Mouse (Mus musculus) heart, embryonic 13.5 days (tissue): Measurements from ENCODE around the gene Ptger2. TPM values are rescaled to one million over a fixed set of nuclear protein-coding genes. Genes with fewer than 3 reads are reported as not detected.

Experiments
- ATAC-seq: fragments of 200-750 bp; cut with Nextera tagmentation; 2 replicates; pipeline ENCODE4 v1.8.0; 2017; ENCODE audit warnings: moderate TSS enrichment; ENCODE audit not compliant: insufficient number of reproducible peaks, low FRiP score, low TSS enrichment; ENCODE audit errors: extremely low read depth
- H3K27ac ChIP-seq: fragments of 300-500 bp; sonication (generic); replicated peaks from 2 replicates; pipeline ENCODE4 v1.5.1; 2015; ENCODE audit warnings: moderate library complexity, mild to moderate bottlenecking, inconsistent platforms
- H3K27me3 ChIP-seq: fragments of 300-500 bp; sonication (generic); replicated peaks from 2 replicates; pipeline ENCODE4 v1.6.1; 2015; ENCODE audit warnings: mild to moderate bottlenecking, inconsistent platforms
- H3K36me3 ChIP-seq: fragments of 300-500 bp; sonication (generic); 2 replicates; pipeline ENCODE4 v1.6.1; 2015; ENCODE audit warnings: mild to moderate bottlenecking, inconsistent platforms
- H3K4me1 ChIP-seq: fragments of 300-500 bp; sonication (generic); 2 replicates; pipeline ENCODE4 v1.6.1; 2015; ENCODE audit warnings: inconsistent platforms
- H3K4me2 ChIP-seq: fragments of 300-500 bp; sonication (generic); 2 replicates; pipeline ENCODE4 v1.6.1; 2015; ENCODE audit warnings: inconsistent platforms, mild to moderate bottlenecking, moderate library complexity
- H3K4me3 ChIP-seq: fragments of 300-500 bp; sonication (generic); 2 replicates; pipeline ENCODE4 v1.5.1; 2015; ENCODE audit warnings: moderate library complexity, mild to moderate bottlenecking, inconsistent platforms
- H3K9ac ChIP-seq: fragments of 300-500 bp; sonication (generic); 2 replicates; pipeline ENCODE4 v1.6.1; 2015; ENCODE audit warnings: inconsistent platforms, mild to moderate bottlenecking, moderate library complexity
- H3K9me3 ChIP-seq: fragments of 300-500 bp; sonication (generic); 2 replicates; pipeline ENCODE4 v1.6.1; 2016; ENCODE audit warnings: inconsistent platforms
- WGBS: fragments of 180-500 bp; shearing (Covaris S2); methylation state at CpG from one replicate; pipeline ENCODE4 v1.1.7; 2015; ENCODE audit warnings: mixed read lengths; 5-methylcytosine and 5-hydroxymethylcytosine counted together
- polyA plus RNA-seq: library from polyadenylated mRNA; unstranded; fragments of >200 nt; fragmentation: Nextera tagmentation; extraction: Ambion mirVana; gene quantifications from 2 replicates; pipeline ENCODE4 v1.2.1, GENCODE M21; 2015

The Ptger2 gene
- polyA plus RNA-seq, 1 experiment from 2014 or later = 0.12 TPM

DNA sequence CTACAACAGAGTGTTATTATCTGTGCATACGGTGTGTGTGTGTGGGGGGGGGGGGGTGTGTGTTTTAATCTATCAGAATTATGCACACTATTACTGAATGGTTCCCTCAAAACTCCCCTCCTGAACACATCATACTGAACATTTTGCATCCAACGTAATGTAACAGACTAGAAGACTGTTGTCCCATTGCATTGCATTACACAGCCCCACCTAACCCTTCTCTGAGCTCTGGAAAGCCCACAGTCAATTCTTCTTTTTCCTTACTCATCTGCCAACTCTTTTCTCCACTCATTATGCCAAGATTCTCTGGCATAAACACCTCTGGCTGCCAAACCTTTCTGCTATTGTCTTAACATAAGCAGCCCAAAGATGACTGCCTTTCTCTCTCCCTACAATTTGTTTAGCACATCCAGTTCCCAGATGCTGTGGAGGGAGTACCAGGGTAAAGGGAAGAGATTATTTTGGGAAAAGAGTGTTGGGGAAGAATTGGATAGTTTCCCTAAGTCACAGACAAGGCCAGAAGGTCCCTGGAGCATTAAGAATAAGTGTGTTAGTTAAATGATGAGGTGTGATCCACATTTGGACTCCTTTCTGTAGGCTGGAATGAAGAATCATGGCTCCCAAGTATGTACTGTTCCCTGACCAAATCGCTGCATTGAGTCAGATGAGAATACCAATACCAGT lies 12.2 kb downstream of the Ptger2 start:
- Histone ChIP-seq H3K27ac (no peak overlapping the region), H3K9me3 (no peaks in the 10 kb centered on the region)
- no peak for ATAC-seq

DNA sequence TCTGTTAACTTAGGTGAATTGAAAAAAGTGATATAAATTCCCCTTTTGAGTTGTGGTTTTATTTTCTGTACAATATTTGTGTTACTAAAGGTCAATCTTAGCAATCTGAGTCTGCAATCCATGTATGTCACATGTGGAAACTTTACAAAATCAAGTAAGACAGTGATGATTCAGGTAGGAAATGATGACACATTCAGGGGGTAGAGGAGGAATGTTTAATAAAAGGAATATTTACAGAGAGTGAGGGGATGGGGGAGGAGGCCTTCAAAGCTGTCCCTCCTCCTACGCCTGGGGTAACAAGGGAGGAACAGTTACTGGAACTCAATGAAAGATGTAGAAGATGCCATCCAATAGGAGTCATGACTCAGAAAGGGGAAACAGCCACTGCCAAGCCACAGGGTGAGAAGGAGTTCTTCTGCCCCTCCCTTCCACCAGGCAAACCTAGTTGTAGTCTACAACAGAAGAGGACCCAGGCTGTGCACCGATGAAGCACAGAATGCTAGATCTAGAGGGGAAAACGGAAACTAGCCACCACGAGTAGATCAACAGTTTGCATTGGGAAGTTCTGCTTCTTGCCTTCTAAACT lies 17.8 kb downstream of the Ptger2 start:
- no peak overlapping the region for H3K4me2 ChIP-seq
- H3K4me1 ChIP-seq = no peaks in the 10 kb centered on the region
- no peaks in the 10 kb centered on the region for H3K9me3 ChIP-seq
- no peak for ATAC-seq
- no peak overlapping the region for H3K27ac ChIP-seq
- H3K9ac ChIP-seq = no peak overlapping the region
- H3K27me3 ChIP-seq = no peaks in the 10 kb centered on the region
- 76% methylated on average over 4 of the region's 4 CpGs for WGBS
- no peak overlapping the region for H3K4me3 ChIP-seq
- no peaks in the 10 kb centered on the region for H3K36me3 ChIP-seq

More for the DNA sequence above, 12.2 kb downstream of the Ptger2 start:
- 71% methylated on average over 3 of the region's 3 CpGs for WGBS
- Histone ChIP-seq H3K9ac (no peak overlapping the region), H3K4me3 (no peak overlapping the region), H3K4me1 (no peaks in the 10 kb centered on the region), H3K36me3 (no peaks in the 10 kb centered on the region), H3K4me2 (no peak overlapping the region), H3K27me3 (no peaks in the 10 kb centered on the region)

DNA sequence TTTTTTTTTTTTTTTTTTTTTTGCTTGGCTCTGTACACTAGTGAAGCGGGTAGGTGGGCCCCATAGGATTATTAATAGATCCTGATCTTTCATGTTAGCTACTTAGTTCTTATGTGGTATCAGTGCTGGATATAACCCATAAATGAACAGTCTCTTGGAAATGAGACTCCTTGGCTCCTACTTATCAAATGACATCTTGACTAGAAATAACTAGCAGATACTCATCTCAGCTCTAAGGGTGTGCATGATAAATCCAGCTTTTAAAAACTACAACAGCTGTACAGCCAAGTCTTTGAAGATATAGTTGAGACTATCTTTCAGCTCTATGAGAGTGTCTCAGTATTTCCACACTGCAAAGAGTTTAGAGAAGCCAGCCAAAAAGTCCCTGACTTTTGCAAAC lies 21.2 kb downstream of the Ptger2 start:
- no peaks in the 10 kb centered on the region for H3K27me3 ChIP-seq
- no peak overlapping the region for H3K9ac ChIP-seq
- ATAC-seq = no peak
- no peak overlapping the region for H3K4me2 ChIP-seq
- H3K9me3 ChIP-seq = no peaks in the 10 kb centered on the region
- no peaks in the 10 kb centered on the region for H3K4me1 ChIP-seq
- no peak overlapping the region for H3K27ac ChIP-seq
- no peak overlapping the region for H3K4me3 ChIP-seq
- no peaks in the 10 kb centered on the region for H3K36me3 ChIP-seq
- WGBS = 71% methylated on average over 1 of the region's 1 CpGs

DNA sequence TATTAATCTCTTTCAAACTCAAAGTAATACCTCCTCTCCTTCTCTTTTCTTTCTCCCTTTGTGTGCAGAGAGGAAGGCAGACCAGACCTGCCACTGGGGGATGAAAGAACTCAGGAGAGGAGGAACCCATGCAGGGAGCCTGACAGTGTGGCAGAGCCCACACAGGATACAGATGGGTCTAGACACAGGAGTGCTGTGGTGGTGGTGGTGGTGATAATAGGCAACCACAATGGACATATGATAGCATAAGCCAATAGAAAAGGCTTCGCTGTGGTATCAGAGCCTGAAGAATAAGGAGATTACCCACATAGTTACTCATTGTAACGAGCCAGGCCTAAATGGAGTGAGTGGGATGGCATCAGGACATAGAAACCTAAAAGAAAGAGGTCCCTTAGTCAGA lies 23.3 kb downstream of the Ptger2 start:
- 66% methylated on average over 2 of the region's 2 CpGs for WGBS
- Histone ChIP-seq H3K4me1 (no peaks in the 10 kb centered on the region), H3K27ac (no peak overlapping the region), H3K27me3 (no peaks in the 10 kb centered on the region), H3K4me2 (no peak overlapping the region), H3K9me3 (no peaks in the 10 kb centered on the region), H3K9ac (no peak overlapping the region), H3K4me3 (no peak overlapping the region), H3K36me3 (no peaks in the 10 kb centered on the region)
- ATAC-seq = no peak

DNA sequence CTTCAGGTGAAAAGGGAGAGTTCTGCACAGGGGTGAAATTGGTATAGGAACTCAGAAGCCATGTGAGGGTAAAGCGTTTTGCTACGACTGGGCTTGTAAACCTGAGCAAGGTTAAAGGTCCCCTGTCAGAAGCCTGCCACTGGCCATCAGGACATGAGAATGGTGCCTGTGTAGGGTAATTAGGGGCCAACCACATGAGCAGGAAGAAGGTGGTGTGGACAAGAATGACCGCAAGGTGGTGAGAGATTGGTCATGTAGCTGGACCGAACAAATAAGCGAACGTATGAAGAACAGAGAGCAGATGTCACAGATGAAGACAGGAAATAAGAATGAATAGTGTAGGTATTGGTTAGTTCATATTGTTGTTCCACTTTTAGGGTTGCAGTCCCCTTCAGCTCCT lies 23.7 kb downstream of the Ptger2 start:
- no peak for ATAC-seq
- WGBS = 87% methylated on average over 6 of the region's 6 CpGs
- Histone ChIP-seq H3K4me1 (no peaks in the 10 kb centered on the region), H3K27me3 (no peaks in the 10 kb centered on the region), H3K9me3 (no peaks in the 10 kb centered on the region), H3K4me2 (no peak overlapping the region), H3K9ac (no peak overlapping the region), H3K4me3 (no peak overlapping the region), H3K27ac (no peak overlapping the region), H3K36me3 (no peaks in the 10 kb centered on the region)

DNA sequence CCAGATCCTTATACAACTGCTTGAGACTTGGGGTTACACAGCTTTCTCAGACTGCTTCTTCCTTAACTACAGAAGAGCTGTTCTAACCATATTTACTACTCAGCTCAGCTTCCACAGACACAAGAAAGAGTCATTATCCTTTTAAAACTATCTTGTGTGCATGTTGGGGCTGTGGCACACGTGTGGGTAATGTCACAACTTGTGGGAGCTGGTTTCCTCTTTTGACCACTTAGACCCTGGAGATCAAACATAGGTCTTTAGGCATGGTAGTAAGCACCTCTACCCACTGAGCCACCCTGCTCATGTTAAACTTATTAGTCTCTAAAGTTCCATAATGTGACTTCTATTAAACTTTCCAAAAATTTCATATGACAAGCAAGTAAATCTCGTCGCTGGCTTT lies 33.6 kb downstream of the Ptger2 start:
- Histone ChIP-seq H3K4me2 (no peak overlapping the region), H3K9ac (no peak overlapping the region), H3K4me3 (no peak overlapping the region), H3K27ac (no peak overlapping the region), H3K4me1 (no peaks in the 10 kb centered on the region), H3K9me3 (no peaks in the 10 kb centered on the region), H3K36me3 (no peaks in the 10 kb centered on the region), H3K27me3 (no peaks in the 10 kb centered on the region)
- ATAC-seq = no peak
- WGBS = 84% methylated on average over 3 of the region's 3 CpGs

DNA sequence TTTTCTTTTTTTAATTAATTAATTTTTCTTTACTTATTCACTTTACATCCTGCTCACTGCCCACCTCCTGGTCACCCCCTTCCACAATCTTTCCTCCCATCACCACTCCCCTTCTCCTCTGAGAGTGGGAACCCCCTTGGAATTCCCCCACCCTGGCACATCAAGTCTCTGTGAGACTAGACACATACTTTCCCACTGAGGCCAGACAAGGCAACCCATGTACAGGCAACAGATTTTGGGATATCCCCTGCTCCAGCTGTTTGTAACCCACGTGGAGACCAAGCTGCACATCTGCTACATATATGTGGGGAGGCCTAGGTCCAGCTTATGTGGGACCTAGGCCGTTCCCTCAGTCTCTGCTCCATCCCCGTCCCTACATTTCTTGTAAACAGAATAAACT lies 46.3 kb downstream of the Ptger2 start:
- ATAC-seq = no peak
- Histone ChIP-seq H3K4me3 (no peak overlapping the region), H3K27me3 (no peaks in the 10 kb centered on the region), H3K9ac (no peak overlapping the region), H3K27ac (no peak overlapping the region), H3K4me2 (no peak overlapping the region), H3K9me3 (no peaks in the 10 kb centered on the region), H3K36me3 (no peaks in the 10 kb centered on the region), H3K4me1 (no peaks in the 10 kb centered on the region)
- 66% methylated on average over 3 of the region's 3 CpGs for WGBS

DNA sequence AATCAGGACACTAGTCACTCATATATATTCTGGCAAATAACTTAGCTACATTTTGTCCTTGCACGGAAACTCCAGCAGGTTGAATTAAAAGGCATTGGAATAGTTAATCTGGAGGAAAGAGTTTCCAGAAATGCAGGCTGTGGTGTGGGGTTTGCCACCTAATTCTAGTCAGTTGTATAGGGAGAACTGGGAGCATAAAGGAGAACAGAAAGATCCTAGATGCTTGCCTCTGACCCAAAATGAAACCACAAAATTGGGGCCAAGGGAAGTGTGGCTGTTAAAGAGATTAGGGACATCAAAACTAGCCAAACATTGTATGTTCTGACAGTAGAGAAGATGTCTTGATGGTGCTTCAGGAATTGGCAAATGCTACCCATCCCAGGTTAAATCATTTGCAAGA lies 48.6 kb downstream of the Ptger2 start:
- 85% methylated on average over 1 of the region's 1 CpGs for WGBS
- H3K4me2 ChIP-seq = no peak overlapping the region
- H3K9me3 ChIP-seq = no peaks in the 10 kb centered on the region
- no peak overlapping the region for H3K4me3 ChIP-seq
- H3K27ac ChIP-seq = no peak overlapping the region
- H3K36me3 ChIP-seq = no peaks in the 10 kb centered on the region
- ATAC-seq = no peak
- H3K27me3 ChIP-seq = no peaks in the 10 kb centered on the region
- no peak overlapping the region for H3K9ac ChIP-seq
- H3K4me1 ChIP-seq = no peaks in the 10 kb centered on the region

DNA sequence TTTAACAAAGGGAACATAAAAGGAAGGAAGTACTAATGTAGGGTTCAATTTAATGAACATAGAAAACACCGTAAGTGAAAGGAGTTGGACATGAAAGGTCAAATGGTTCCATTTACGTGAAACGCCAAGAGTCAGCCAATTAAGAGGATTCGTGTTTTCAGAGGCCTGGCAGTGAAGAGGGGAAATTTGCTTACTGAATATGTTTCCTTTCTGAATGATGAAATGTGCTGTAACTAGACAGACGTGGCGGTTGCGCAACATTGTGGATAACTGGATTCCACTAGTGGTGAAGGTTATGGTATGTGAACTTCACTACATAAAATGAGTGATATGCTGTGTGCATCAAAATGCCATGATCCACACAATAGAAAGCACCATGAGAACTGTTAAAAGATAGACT lies 50.1 kb downstream of the Ptger2 start:
- no peaks in the 10 kb centered on the region for H3K4me1 ChIP-seq
- no peak overlapping the region for H3K9ac ChIP-seq
- H3K9me3 ChIP-seq = no peaks in the 10 kb centered on the region
- H3K27me3 ChIP-seq = no peaks in the 10 kb centered on the region
- H3K36me3 ChIP-seq = no peaks in the 10 kb centered on the region
- 78% methylated on average over 7 of the region's 7 CpGs for WGBS
- no peak overlapping the region for H3K4me3 ChIP-seq
- no peak for ATAC-seq
- H3K4me2 ChIP-seq = no peak overlapping the region
- no peak overlapping the region for H3K27ac ChIP-seq

DNA sequence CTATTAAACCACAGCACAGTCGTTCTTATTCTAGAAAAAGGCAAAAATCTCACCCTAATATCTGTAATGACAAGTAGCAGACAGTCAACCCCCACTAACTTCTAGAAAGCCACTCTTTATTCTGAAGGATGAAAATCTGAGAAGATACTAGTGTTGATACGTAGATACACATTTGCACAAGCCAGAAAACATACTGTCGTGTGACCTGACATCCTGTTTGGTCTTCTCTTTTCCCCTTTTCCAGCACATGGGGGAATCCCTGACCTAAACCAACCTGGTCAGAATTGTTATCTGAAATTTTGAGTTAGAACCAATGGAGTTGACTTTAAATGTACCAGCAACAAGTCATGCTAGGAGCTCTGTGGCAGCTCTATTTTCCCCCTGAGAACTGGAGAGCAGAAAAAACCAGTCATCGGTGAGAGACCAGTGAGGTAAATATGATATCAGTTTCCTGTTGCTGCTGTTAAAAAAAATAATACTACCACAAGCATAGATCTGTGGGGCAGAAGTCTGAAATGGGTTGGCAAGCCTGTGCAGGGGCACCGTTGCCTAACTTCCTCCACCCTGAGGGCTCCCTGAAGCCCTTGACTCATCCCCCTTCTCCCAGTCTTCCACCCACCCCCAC lies 53.0 kb downstream of the Ptger2 start:
- H3K9ac ChIP-seq = no peak overlapping the region
- 65% methylated on average over 5 of the region's 5 CpGs for WGBS
- no peak overlapping the region for H3K4me2 ChIP-seq
- no peaks in the 10 kb centered on the region for H3K4me1 ChIP-seq
- no peak overlapping the region for H3K4me3 ChIP-seq
- ATAC-seq = no peak; the same call in 1 of the 2 replicates
- H3K9me3 ChIP-seq = no peaks in the 10 kb centered on the region
- H3K27ac ChIP-seq = no peak overlapping the region
- H3K36me3 ChIP-seq = no peaks in the 10 kb centered on the region
- no peaks in the 10 kb centered on the region for H3K27me3 ChIP-seq

DNA sequence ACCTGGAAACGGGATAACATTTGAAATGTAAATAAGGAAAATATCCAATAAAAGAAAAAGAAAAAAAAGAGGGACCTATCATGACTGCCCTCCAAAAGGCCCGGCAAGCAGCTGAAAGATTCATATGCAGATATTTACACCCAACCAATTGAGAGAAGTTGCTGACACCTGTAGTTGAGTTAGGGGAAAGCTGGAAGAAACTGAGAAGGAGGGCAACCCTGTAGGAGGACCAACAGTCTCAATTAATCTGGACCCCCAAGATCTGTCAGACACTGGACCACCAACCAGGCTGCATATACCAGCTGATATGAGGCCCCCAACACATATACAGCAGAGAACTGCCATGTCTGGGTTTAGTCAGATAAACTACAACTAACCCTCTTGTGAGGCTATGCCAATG lies 60.1 kb downstream of the Ptger2 start:
- WGBS = 68% methylated on average over 2 of the region's 2 CpGs
- Histone ChIP-seq H3K27me3 (no peaks in the 10 kb centered on the region), H3K9me3 (no peaks in the 10 kb centered on the region), H3K4me3 (no peak overlapping the region), H3K9ac (no peak overlapping the region), H3K27ac (no peak overlapping the region), H3K36me3 (no peaks in the 10 kb centered on the region), H3K4me1 (peaks cover 10% of the 10 kb centered on the region; the same call in 1 of the 2 replicates), H3K4me2 (no peak overlapping the region)
- ATAC-seq = no peak
